Mouse (Mus musculus) MEL (cell line): ENCODE results near the gene Cdh13. TPM values are rescaled to one million over a fixed set of nuclear protein-coding genes. Genes with fewer than 3 reads are reported as not detected.

ENCODE experiments used
- DNase-seq: peaks from one replicate; pipeline ENCODE4 v3.0.0; 2011; ENCODE audit warnings: low read depth, low spot score
- H3K27ac ChIP-seq: 2 replicates; pipeline ENCODE4 v1.5.1; 2012; ENCODE audit warnings: low read depth, mild to moderate bottlenecking, control low read depth, low read length, moderate library complexity; ENCODE audit not compliant: control insufficient read depth
- H3K27me3 ChIP-seq, 2 experiments: fragments of 150-350 bp in 1 of 2; sonication (generic) in 1 of 2; 2 replicates each; pipeline ENCODE4 v1.6.1; 2012; ENCODE audit warnings: low read length in 2 of 2, mild to moderate bottlenecking in 2 of 2, improper control_type of control experiment in 1 of 2, moderate library complexity in 1 of 2; ENCODE audit not compliant: insufficient read depth in 2 of 2, control insufficient read depth in 1 of 2
- H3K36me3 ChIP-seq, 2 experiments: 2 replicates each; pipeline ENCODE4 v1.6.1; 2012 to 2014; ENCODE audit warnings: low read length in 2 of 2, improper control_type of control experiment in 1 of 2, inconsistent platforms in 1 of 2, mild to moderate bottlenecking in 1 of 2; ENCODE audit not compliant: insufficient read depth in 2 of 2, control insufficient read depth in 1 of 2
- H3K4me1 ChIP-seq, 2 experiments: fragments of 150-350 bp in 1 of 2; sonication (generic) in 1 of 2; 2 replicates each; pipeline ENCODE4 v1.6.1; 2012; ENCODE audit warnings: low read length in 2 of 2, improper control_type of control experiment in 1 of 2, mild to moderate bottlenecking in 1 of 2; ENCODE audit not compliant: insufficient read depth in 2 of 2, control insufficient read depth in 1 of 2
- H3K4me3 ChIP-seq, 2 experiments: fragments of 150-350 bp in 1 of 2; sonication (generic) in 1 of 2; 2 replicates each; pipeline ENCODE4 v1.5.1; 2012; ENCODE audit warnings: low read depth in 2 of 2, low read length in 2 of 2, mild to moderate bottlenecking in 2 of 2, moderate library complexity in 2 of 2, control low read depth in 1 of 2, improper control_type of control experiment in 1 of 2; ENCODE audit not compliant: control insufficient read depth in 1 of 2, insufficient read depth in 1 of 2
- H3K79me2 ChIP-seq: 2 replicates; pipeline ENCODE4 v1.6.1; 2012; ENCODE audit warnings: mild to moderate bottlenecking, low read length, moderate library complexity; ENCODE audit not compliant: control insufficient read depth, poor library complexity, insufficient read depth
- H3K9ac ChIP-seq: 2 replicates; pipeline ENCODE4 v1.6.1; 2012; ENCODE audit warnings: low read depth, mild to moderate bottlenecking, control low read depth, low read length, moderate library complexity; ENCODE audit not compliant: control insufficient read depth, poor library complexity, severe bottlenecking
- H3K9me3 ChIP-seq: fragments of 150-350 bp; sonication (generic); replicated peaks from 2 replicates; pipeline ENCODE4 v1.6.1; 2012; ENCODE audit warnings: mild to moderate bottlenecking, low read length, improper control_type of control experiment, moderate library complexity; ENCODE audit not compliant: insufficient read depth
- CHD1 ChIP-seq: IDR thresholded peaks from 2 replicates; pipeline ENCODE4 v1.6.1; 2012; ENCODE audit warnings: low read depth, mild to moderate bottlenecking, inconsistent platforms, low read length, improper control_type of control experiment
- CHD2 ChIP-seq: IDR thresholded peaks from 2 replicates; pipeline ENCODE4 v1.6.1; 2011; ENCODE audit warnings: low read length, improper control_type of control experiment
- ETS1 ChIP-seq: IDR thresholded peaks from 2 replicates; pipeline ENCODE4 v1.6.1; 2012; ENCODE audit warnings: low read depth, mild to moderate bottlenecking, inconsistent platforms, low read length, improper control_type of control experiment, moderate library complexity
- GABPA ChIP-seq: IDR thresholded peaks from 2 replicates; pipeline ENCODE4 v1.6.1; 2012; ENCODE audit warnings: low read depth, mild to moderate bottlenecking, inconsistent platforms, low read length, improper control_type of control experiment, moderate library complexity
- GATA1 ChIP-seq: IDR thresholded peaks from 2 replicates; pipeline ENCODE4 v1.6.1; 2011; ENCODE audit warnings: low read depth, low read length, improper control_type of control experiment
- HCFC1 ChIP-seq: IDR thresholded peaks from 2 replicates; pipeline ENCODE4 v1.6.1; 2012; ENCODE audit warnings: low read depth, mild to moderate bottlenecking, inconsistent platforms, low read length, improper control_type of control experiment, moderate library complexity
- JUND ChIP-seq: IDR thresholded peaks from 2 replicates; pipeline ENCODE4 v1.6.1; 2011; ENCODE audit warnings: low read depth, mild to moderate bottlenecking, improper control_type of control experiment, low read length
- KAT2A ChIP-seq: conservative IDR thresholded peaks from 2 replicates; pipeline ENCODE4 v1.6.1; 2012; ENCODE audit warnings: low read depth, low read length, improper control_type of control experiment, inconsistent platforms
- MAFK ChIP-seq: IDR thresholded peaks from 2 replicates; pipeline ENCODE4 v1.6.1; 2011; ENCODE audit warnings: low read depth, mild to moderate bottlenecking, low read length, improper control_type of control experiment, borderline replicate concordance
- MAX ChIP-seq: IDR thresholded peaks from 2 replicates; pipeline ENCODE4 v1.6.1; 2011; ENCODE audit warnings: low read length, improper control_type of control experiment
- MAZ ChIP-seq: IDR thresholded peaks from 2 replicates; pipeline ENCODE4 v1.6.1; 2012; ENCODE audit warnings: low read depth, mild to moderate bottlenecking, inconsistent platforms, low read length, improper control_type of control experiment
- MXI1 ChIP-seq: IDR thresholded peaks from 2 replicates; pipeline ENCODE4 v1.6.1; 2011; ENCODE audit warnings: mild to moderate bottlenecking, low read depth, low read length, improper control_type of control experiment
- MYB ChIP-seq: IDR thresholded peaks from 2 replicates; pipeline ENCODE4 v1.6.1; 2011; ENCODE audit warnings: mild to moderate bottlenecking, low read depth, low read length, improper control_type of control experiment
- MYC ChIP-seq: IDR thresholded peaks from 2 replicates; pipeline ENCODE4 v1.6.1; 2011; ENCODE audit warnings: low read depth, mild to moderate bottlenecking, low read length, improper control_type of control experiment, moderate library complexity
- NRF1 ChIP-seq: IDR thresholded peaks from 2 replicates; pipeline ENCODE4 v1.6.1; 2014; ENCODE audit warnings: low read depth, mild to moderate bottlenecking, inconsistent platforms, low read length, improper control_type of control experiment, moderate library complexity; ENCODE audit not compliant: poor library complexity, insufficient read depth, severe bottlenecking
- POLR2AphosphoS2 ChIP-seq: IDR thresholded peaks from 2 replicates; pipeline ENCODE4 v1.6.1; 2011; ENCODE audit warnings: low read length, improper control_type of control experiment
- TBP ChIP-seq: IDR thresholded peaks from 2 replicates; pipeline ENCODE4 v1.8.0; 2011; ENCODE audit warnings: low read depth, low read length, improper control_type of control experiment
- TCF12 ChIP-seq: IDR thresholded peaks from 2 replicates; pipeline ENCODE4 v1.6.1; 2014; ENCODE audit warnings: low read depth, mild to moderate bottlenecking, inconsistent platforms, low read length, improper control_type of control experiment, moderate library complexity
- UBTF ChIP-seq: IDR thresholded peaks from 2 replicates; pipeline ENCODE4 v1.6.1; 2012; ENCODE audit warnings: low read depth, mild to moderate bottlenecking, inconsistent platforms, low read length, improper control_type of control experiment, moderate library complexity, borderline replicate concordance; ENCODE audit not compliant: insufficient read depth
- USF1 ChIP-seq: IDR thresholded peaks from 2 replicates; pipeline ENCODE4 v1.6.1; 2014; ENCODE audit warnings: low read depth, mild to moderate bottlenecking, inconsistent platforms, low read length, improper control_type of control experiment, moderate library complexity
- USF2 ChIP-seq, 2 experiments: IDR thresholded peaks; 2 replicates each; pipeline ENCODE4 v1.6.1; 2011 to 2012; ENCODE audit warnings: improper control_type of control experiment in 2 of 2, low read length in 2 of 2, borderline replicate concordance in 1 of 2, inconsistent platforms in 1 of 2, low read depth in 1 of 2, mild to moderate bottlenecking in 1 of 2; ENCODE audit not compliant: insufficient read depth in 1 of 2
- ZC3H11A ChIP-seq: IDR thresholded peaks from 2 replicates; pipeline ENCODE4 v1.6.1; 2012; ENCODE audit warnings: low read depth, mild to moderate bottlenecking, inconsistent platforms, low read length, improper control_type of control experiment
- ZKSCAN1 ChIP-seq: IDR thresholded peaks from 2 replicates; pipeline ENCODE4 v1.6.1; 2012; ENCODE audit warnings: low read depth, mild to moderate bottlenecking, inconsistent platforms, low read length, improper control_type of control experiment, moderate library complexity
- ZMIZ1 ChIP-seq: IDR thresholded peaks from 2 replicates; pipeline ENCODE4 v1.6.1; 2012; ENCODE audit warnings: low read depth, mild to moderate bottlenecking, inconsistent platforms, low read length, improper control_type of control experiment, moderate library complexity
- polyA plus RNA-seq, 2 experiments: library from polyadenylated mRNA; stranded (reverse) in 1 of 2; unstranded in 1 of 2; fragments of >175 nt in 1 of 2; fragments of >200 nt in 1 of 2; gene quantifications; 2 replicates each; pipeline versions ENCODE4 v1.2.1 to v1.2.4; 2012; ENCODE audit warnings: low replicate concordance in 2 of 2, low read depth in 1 of 2; ENCODE audit not compliant: insufficient read length in 2 of 2, insufficient read depth in 1 of 2, missing spikeins in 1 of 2
- total RNA-seq: library from RNA; depleted of rRNA; stranded (reverse); fragments of 300-350 nt; gene quantifications from 2 replicates; pipeline ENCODE4 v1.2.3, GENCODE M21; 2012

Gene Cdh13
- total and polyA plus RNA-seq, 3 experiments = not detected

DNA sequence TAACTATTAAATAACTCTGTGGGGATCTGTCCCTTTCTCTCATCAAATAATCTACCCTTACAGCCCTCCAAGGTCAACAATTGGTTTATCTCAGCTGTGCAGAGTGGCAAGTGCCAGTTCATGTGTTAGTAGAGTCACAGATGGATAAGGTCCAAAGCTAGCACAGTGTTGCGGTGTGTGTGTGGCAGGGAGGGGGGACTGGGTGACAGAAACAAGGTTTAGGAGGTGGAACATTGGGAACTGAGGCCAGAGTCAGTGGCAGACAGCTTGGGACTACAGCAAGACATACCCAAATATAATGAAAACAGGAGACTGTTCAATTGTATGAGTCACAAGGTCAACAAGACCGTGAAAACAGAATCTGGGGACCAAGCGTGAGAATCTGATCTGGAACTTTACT lies 171.7 kb downstream of the Cdh13 start:
- H3K4me1 ChIP-seq = no peaks in the 10 kb centered on the region
- no peak overlapping the region for H3K9ac ChIP-seq
- DNase-seq = no peak
- no peaks in the 10 kb centered on the region for H3K27me3 ChIP-seq
- H3K9me3 ChIP-seq = no peaks in the 10 kb centered on the region
- TF ChIP-seq UBTF (no peak), POLR2AphosphoS2 (no peak), MXI1 (no peak), USF1 (no peak), GABPA (no peak), MAZ (no peak), MYB (no peak), GATA1 (no peak), ZKSCAN1 (no peak), TCF12 (no peak), HCFC1 (no peak), MAX (no peak)
- H3K79me2 ChIP-seq = no peaks in the 10 kb centered on the region
- no peak overlapping the region for H3K27ac ChIP-seq
- no peaks in the 10 kb centered on the region for H3K36me3 ChIP-seq
- no peak overlapping the region for H3K4me3 ChIP-seq

DNA sequence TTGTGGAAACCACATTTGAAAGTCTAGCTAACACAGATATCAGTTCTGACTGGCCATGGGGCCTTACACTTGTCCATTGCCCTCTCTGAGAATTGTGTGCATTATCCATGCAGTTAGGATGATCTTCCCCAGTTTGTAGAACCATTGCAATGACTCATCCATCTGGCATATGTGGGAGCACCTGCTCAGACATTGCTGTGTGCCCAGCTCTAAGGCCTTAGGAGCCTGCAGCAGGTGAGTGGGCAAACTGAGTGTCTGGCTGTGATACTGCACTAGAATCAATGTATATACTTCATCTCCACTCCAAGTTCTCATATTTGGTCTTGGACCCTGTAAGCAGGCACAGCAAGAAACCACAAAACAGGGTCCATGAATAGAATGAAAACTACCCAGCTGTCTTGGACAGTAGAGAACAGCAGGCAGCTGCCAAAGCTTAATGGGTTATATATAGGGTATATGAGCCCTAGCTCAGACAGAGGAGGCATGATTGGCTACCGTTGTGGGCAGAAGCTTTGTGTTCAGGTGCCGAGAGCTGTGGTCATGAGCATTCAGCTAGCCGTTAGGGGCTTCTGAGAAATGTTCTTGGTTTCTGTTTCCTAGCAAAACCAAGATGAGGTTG lies 181.9 kb downstream of the Cdh13 start:
- no peaks in the 10 kb centered on the region for H3K4me1 ChIP-seq
- no peaks in the 10 kb centered on the region for H3K9me3 ChIP-seq
- H3K79me2 ChIP-seq = no peaks in the 10 kb centered on the region
- H3K9ac ChIP-seq = no peak overlapping the region
- no peaks in the 10 kb centered on the region for H3K36me3 ChIP-seq
- DNase-seq = no peak
- H3K27ac ChIP-seq = no peak overlapping the region
- TF ChIP-seq HCFC1 = no peak
- TF ChIP-seq USF2 (IDR thresholded peaks at IDR 0.05; ENCODE audit: borderline replicate concordance in 1 of 2, insufficient read depth in 1 of 2, low read depth in 1 of 2, low read length in 2 of 2) = no peak
- TF ChIP-seq ZC3H11A = no peak
- no peak for TF ChIP-seq CHD1
- TF ChIP-seq KAT2A = no peak
- TF ChIP-seq UBTF = no peak
- TF ChIP-seq ETS1 = no peak
- no peak for TF ChIP-seq MYC
- no peak for TF ChIP-seq TBP
- no peak for TF ChIP-seq CHD2
- no peak for TF ChIP-seq JUND
- TF ChIP-seq MAFK = no peak
- TF ChIP-seq POLR2AphosphoS2 = no peak
- no peak for TF ChIP-seq USF1
- no peak for TF ChIP-seq TCF12
- TF ChIP-seq ZMIZ1 = no peak
- TF ChIP-seq NRF1 = no peak
- H3K27me3 ChIP-seq = no peaks in the 10 kb centered on the region
- H3K4me3 ChIP-seq = no peak overlapping the region
